Mouse (Mus musculus) hindbrain, embryonic 16.5 days (tissue): ENCODE results near the gene Cbx8. TPM values are rescaled to one million over a fixed set of nuclear protein-coding genes. Genes with fewer than 3 reads are reported as not detected.

ENCODE experiments used
- ATAC-seq: fragments of 200-750 bp; cut with Nextera tagmentation; 2 replicates; pipeline ENCODE4 v1.8.0; 2017; ENCODE audit warnings: moderate TSS enrichment, moderate library complexity
- H3K27ac ChIP-seq: fragments of 300-500 bp; sonication (generic); 2 replicates; pipeline ENCODE4 v1.5.1; 2014; ENCODE audit warnings: low read depth, mild to moderate bottlenecking, control low read depth, low read length, moderate library complexity
- H3K27me3 ChIP-seq: fragments of 300-500 bp; sonication (generic); replicated peaks from 2 replicates; pipeline ENCODE4 v1.6.1; 2014; ENCODE audit warnings: low read length; ENCODE audit not compliant: control insufficient read depth, insufficient read depth
- H3K36me3 ChIP-seq: fragments of 300-500 bp; sonication (generic); 2 replicates; pipeline ENCODE4 v1.6.1; 2014; ENCODE audit warnings: mild to moderate bottlenecking, low read length, moderate library complexity, mixed read lengths; ENCODE audit not compliant: control insufficient read depth, insufficient read depth
- H3K4me1 ChIP-seq: fragments of 300-500 bp; sonication (generic); 2 replicates; pipeline ENCODE4 v1.6.1; 2014; ENCODE audit warnings: low read depth, low read length; ENCODE audit not compliant: control insufficient read depth, insufficient read depth
- H3K4me2 ChIP-seq: fragments of 300-500 bp; sonication (generic); 2 replicates; pipeline ENCODE4 v1.6.1; 2014; ENCODE audit warnings: mild to moderate bottlenecking, low read length, control low read depth, moderate library complexity
- H3K4me3 ChIP-seq: fragments of 300-500 bp; sonication (generic); 2 replicates; pipeline ENCODE4 v1.5.1; 2014; ENCODE audit warnings: mild to moderate bottlenecking, low read length, control low read depth, moderate library complexity
- H3K9ac ChIP-seq: fragments of 300-500 bp; sonication (generic); 2 replicates; pipeline ENCODE4 v1.6.1; 2014; ENCODE audit warnings: low read depth, mild to moderate bottlenecking, control low read depth, low read length, moderate library complexity
- H3K9me3 ChIP-seq: fragments of 300-500 bp; sonication (generic); 2 replicates; pipeline ENCODE4 v1.6.1; 2014; ENCODE audit warnings: mild to moderate bottlenecking, low read length, moderate library complexity; ENCODE audit not compliant: control insufficient read depth
- WGBS: fragments of 180-500 bp; shearing (Covaris S2); extraction: QIAGEN DNeasy Blood & Tissue Kit; methylation state at CpG from one replicate; pipeline ENCODE4 v1.1.7; 2014; 5-methylcytosine and 5-hydroxymethylcytosine counted together
- polyA plus RNA-seq: library from polyadenylated mRNA; unstranded; fragments of >200 nt; fragmentation: Nextera tagmentation; extraction: Ambion mirVana; gene quantifications from 2 replicates; pipeline ENCODE4 v1.2.1, GENCODE M21; 2015

The Cbx8 gene
- polyA plus RNA-seq, 1 experiment from 2014 or later = 9.5 TPM

GRCm38 (mm10) chr11:119043761-119044550 lies 3.2 kb upstream of the Cbx8 start:
- no peak overlapping the region for H3K27ac ChIP-seq
- no peaks in the 10 kb centered on the region for H3K9me3 ChIP-seq
- H3K4me1 ChIP-seq = peaks cover 46% of the 10 kb centered on the region
- WGBS = 3% methylated on average over 10 of the region's 10 CpGs
- H3K4me2 ChIP-seq = no peak overlapping the region
- ATAC-seq = no peak
- H3K36me3 ChIP-seq = no peaks in the 10 kb centered on the region
- peaks cover 44% of the 10 kb centered on the region for H3K27me3 ChIP-seq
- H3K9ac ChIP-seq = no peak overlapping the region
- no peak overlapping the region for H3K4me3 ChIP-seq

- H3K27me3 ChIP-seq = peaks cover 47% of the 10 kb centered on the region
- peaks cover 45% of the 10 kb centered on the region for H3K4me1 ChIP-seq
- no peaks in the 10 kb centered on the region for H3K36me3 ChIP-seq
- H3K4me2 ChIP-seq = no peak overlapping the region
- WGBS = 6% methylated on average over 4 of the region's 4 CpGs
- H3K27ac ChIP-seq = no peak overlapping the region
- no peak for ATAC-seq
- H3K4me3 ChIP-seq = no peak overlapping the region
- H3K9me3 ChIP-seq = no peaks in the 10 kb centered on the region
- H3K9ac ChIP-seq = no peak overlapping the region
Measured at GRCm38 (mm10) chr11:119043273-119043540, 2.4 kb upstream of the Cbx8 start.

- no peak overlapping the region for H3K4me2 ChIP-seq
- H3K27me3 ChIP-seq = peaks cover 50% of the 10 kb centered on the region
- H3K4me3 ChIP-seq = no peak overlapping the region
- H3K4me1 ChIP-seq = peaks cover 40% of the 10 kb centered on the region
- H3K9ac ChIP-seq = no peak overlapping the region
- ATAC-seq = no peak
- no peaks in the 10 kb centered on the region for H3K9me3 ChIP-seq
- no peaks in the 10 kb centered on the region for H3K36me3 ChIP-seq
- WGBS = under 1% methylated on average over 52 of the region's 52 CpGs
- no peak overlapping the region for H3K27ac ChIP-seq
Measured at GRCm38 (mm10) chr11:119042466-119043272, 1.9 kb upstream of the Cbx8 start.

GRCm38 (mm10) chr11:119041750-119042465 lies 1.1 kb upstream of the Cbx8 start:
- H3K4me2 ChIP-seq = peak overlapping the region; percentile 98
- H3K27ac ChIP-seq = no peak overlapping the region
- H3K9me3 ChIP-seq = no peaks in the 10 kb centered on the region
- peaks cover 52% of the 10 kb centered on the region for H3K27me3 ChIP-seq
- H3K9ac ChIP-seq = peak overlapping the region; percentile 87
- H3K4me1 ChIP-seq = peaks cover 43% of the 10 kb centered on the region
- peak overlapping the region; percentile 77 for H3K4me3 ChIP-seq
- under 1% methylated on average over 24 of the region's 31 CpGs for WGBS
- no peaks in the 10 kb centered on the region for H3K36me3 ChIP-seq
- 0 out of 2 replicates have a peak, but pooled peaks have one; percentile 2 for ATAC-seq

GRCm38 (mm10) chr11:119041325-119041716 lies 552 bp upstream of the Cbx8 start:
- H3K27ac ChIP-seq = peak overlapping the region; percentile 82
- H3K4me2 ChIP-seq = peak overlapping the region; percentile 98
- ATAC-seq = peak; percentile 67
- H3K9me3 ChIP-seq = no peaks in the 10 kb centered on the region
- H3K4me3 ChIP-seq = peak overlapping the region; percentile 77
- peak overlapping the region; percentile 87 for H3K9ac ChIP-seq
- peaks cover 51% of the 10 kb centered on the region for H3K27me3 ChIP-seq
- no peaks in the 10 kb centered on the region for H3K36me3 ChIP-seq
- WGBS = under 1% methylated on average over 31 of the region's 31 CpGs
- peaks cover 38% of the 10 kb centered on the region for H3K4me1 ChIP-seq

GRCm38 (mm10) chr11:119039732-119040512 lies 847 bp downstream of the Cbx8 start:
- Histone ChIP-seq H3K4me3 (peak overlapping the region; percentile 77), H3K4me2 (peak overlapping the region; percentile 74), H3K9ac (peak overlapping the region; percentile 91), H3K27me3 (peaks cover 49% of the 10 kb centered on the region), H3K36me3 (no peaks in the 10 kb centered on the region), H3K27ac (peak overlapping the region; percentile 94), H3K4me1 (peaks cover 42% of the 10 kb centered on the region), H3K9me3 (no peaks in the 10 kb centered on the region)
- no peak for ATAC-seq
- 6% methylated on average over 21 of the region's 21 CpGs for WGBS

- Histone ChIP-seq H3K27me3 (peaks cover 39% of the 10 kb centered on the region), H3K9ac (no peak overlapping the region), H3K4me2 (no peak overlapping the region; the same call in 1 of the 2 replicates), H3K4me1 (peaks cover 43% of the 10 kb centered on the region), H3K9me3 (no peaks in the 10 kb centered on the region), H3K27ac (no peak overlapping the region), H3K4me3 (no peak overlapping the region), H3K36me3 (no peaks in the 10 kb centered on the region)
- ATAC-seq = no peak
- WGBS = 35% methylated on average over 22 of the region's 22 CpGs
Measured at GRCm38 (mm10) chr11:119038744-119039484, 1.9 kb downstream of the Cbx8 start.

- Histone ChIP-seq H3K4me2 (peak overlapping the region; percentile 69), H3K27me3 (peaks cover 36% of the 10 kb centered on the region), H3K4me1 (peaks cover 43% of the 10 kb centered on the region), H3K9ac (0 out of 2 replicates have a peak overlapping the region, but pooled peaks have one; percentile 18), H3K27ac (no peak overlapping the region), H3K4me3 (peak overlapping the region; percentile 43), H3K9me3 (no peaks in the 10 kb centered on the region), H3K36me3 (no peaks in the 10 kb centered on the region)
- 22% methylated on average over 18 of the region's 18 CpGs for WGBS
- ATAC-seq = no peak
Measured at GRCm38 (mm10) chr11:119037780-119038401, 2.9 kb downstream of the Cbx8 start.
